Mouse (Mus musculus): Measurements from ENCODE around the gene Stxbp3.
"Not testable (repeated sequence)": the region's sequence is repeated elsewhere in the genome, so short reads cannot be mapped to it uniquely, and the experiment has no call there.

The Stxbp3 gene

GRCm38 (mm10) chr3:108856386-108857123, 16.2 kb upstream of the Stxbp3 start:
- peak; percentile 42 for DNase-seq

GRCm38 (mm10) chr3:108855864-108856263, 15.5 kb upstream of the Stxbp3 start:
- DNase-seq, result peak; percentile 85

- peak; percentile 60 for DNase-seq
Observed at GRCm38 (mm10) chr3:108855371-108855770, 15.0 kb upstream of the Stxbp3 start.

- no peak for DNase-seq
Observed at GRCm38 (mm10) chr3:108853266-108853665, 12.9 kb upstream of the Stxbp3 start.

GRCm38 (mm10) chr3:108851996-108852697, 11.8 kb upstream of the Stxbp3 start:
- peak; percentile 39 for DNase-seq

GRCm38 (mm10) chr3:108851554-108851953, 11.2 kb upstream of the Stxbp3 start:
- DNase-seq, result no peak

- no peak for DNase-seq
Observed at GRCm38 (mm10) chr3:108851075-108851474, 10.7 kb upstream of the Stxbp3 start.

GRCm38 (mm10) chr3:108850506-108850905, 10.2 kb upstream of the Stxbp3 start:
- DNase-seq, result peak; percentile 64

GRCm38 (mm10) chr3:108846616-108847015, 6.3 kb upstream of the Stxbp3 start:
- no peak for DNase-seq

GRCm38 (mm10) chr3:108844521-108844920, 4.2 kb upstream of the Stxbp3 start:
- DNase-seq, result no peak

- no peak for DNase-seq
Observed at GRCm38 (mm10) chr3:108844026-108844425, 3.7 kb upstream of the Stxbp3 start.

GRCm38 (mm10) chr3:108840716-108841054, 359 bp upstream of the Stxbp3 start:
- no peak for DNase-seq

GRCm38 (mm10) chr3:108839647-108839999, 703 bp downstream of the Stxbp3 start:
- DNase-seq, result no peak

- DNase-seq, result no peak
Observed at GRCm38 (mm10) chr3:108838980-108839379, 1.3 kb downstream of the Stxbp3 start.

- no peak for DNase-seq
Observed at GRCm38 (mm10) chr3:108836931-108837330, 3.4 kb downstream of the Stxbp3 start.

GRCm38 (mm10) chr3:108833717-108834116, 6.6 kb downstream of the Stxbp3 start:
- DNase-seq, result not testable (repeated sequence)

GRCm38 (mm10) chr3:108831750-108832149, 8.6 kb downstream of the Stxbp3 start:
- no peak for DNase-seq

- DNase-seq, result peak; percentile 52
Observed at GRCm38 (mm10) chr3:108830493-108830892, 9.8 kb downstream of the Stxbp3 start.

- no peak for DNase-seq
Observed at GRCm38 (mm10) chr3:108815631-108816030, 24.7 kb downstream of the Stxbp3 start.

- peak; percentile 27 for DNase-seq
Observed at GRCm38 (mm10) chr3:108810747-108811263, 29.5 kb downstream of the Stxbp3 start.

- DNase-seq, result no peak
Observed at GRCm38 (mm10) chr3:108805622-108806021, 34.7 kb downstream of the Stxbp3 start.

GRCm38 (mm10) chr3:108798375-108798774, 42.0 kb downstream of the Stxbp3 start:
- no peak for DNase-seq

GRCm38 (mm10) chr3:108797723-108798122, 42.6 kb downstream of the Stxbp3 start:
- no peak for DNase-seq

GRCm38 (mm10) chr3:108796386-108796785, 43.9 kb downstream of the Stxbp3 start:
- no peak for DNase-seq
